Mouse (Mus musculus) spleen, adult 12 weeks (tissue): ENCODE results near the gene Agmat.

Experiments
- DNase-seq: peaks from one replicate; pipeline ENCODE4 v3.0.0; 2022; ENCODE audit warnings: low spot score

The Agmat gene

GRCm38 (mm10) chr4:141746578-141747346, at the start of gene Agmat:
Agmat (plus strand) TSS chr4:141746672.
- no peak for DNase-seq

GRCm38 (mm10) chr4:141704625-141705024, 41.8 kb upstream of the Agmat start:
- no peak for DNase-seq

GRCm38 (mm10) chr4:141705331-141705730, 41.1 kb upstream of the Agmat start:
- no peak for DNase-seq

- no peak for DNase-seq
These were observed 38.5 kb upstream of the Agmat start for GRCm38 (mm10) chr4:141708005-141708404.

- no peak for DNase-seq
These were observed 37.5 kb upstream of the Agmat start for GRCm38 (mm10) chr4:141708971-141709370.

GRCm38 (mm10) chr4:141711250-141711649, 35.2 kb upstream of the Agmat start:
- DNase-seq, result no peak

GRCm38 (mm10) chr4:141713598-141714142, 32.8 kb upstream of the Agmat start:
- no peak for DNase-seq

GRCm38 (mm10) chr4:141715027-141715426, 31.4 kb upstream of the Agmat start:
- DNase-seq, result no peak

GRCm38 (mm10) chr4:141717633-141718032, 28.8 kb upstream of the Agmat start:
- DNase-seq, result no peak

- no peak for DNase-seq
These were observed 27.2 kb upstream of the Agmat start for GRCm38 (mm10) chr4:141719304-141719703.

- DNase-seq, result no peak
These were observed 25.5 kb upstream of the Agmat start for GRCm38 (mm10) chr4:141720761-141721523.

GRCm38 (mm10) chr4:141721961-141722360, 24.5 kb upstream of the Agmat start:
- DNase-seq, result no peak

GRCm38 (mm10) chr4:141722731-141723672, 23.5 kb upstream of the Agmat start, which contains the start of gene Ddi2:
Ddi2 (minus strand) TSS chr4:141723419.
- peak; percentile 89 for DNase-seq

GRCm38 (mm10) chr4:141723673-141724068, 22.8 kb upstream of the Agmat start:
- DNase-seq, result no peak

- DNase-seq, result no peak
These were observed 21.9 kb upstream of the Agmat start for GRCm38 (mm10) chr4:141724594-141724993.

- DNase-seq, result no peak
These were observed 21.2 kb upstream of the Agmat start for GRCm38 (mm10) chr4:141725277-141725676.

- no peak for DNase-seq
These were observed 20.7 kb upstream of the Agmat start for GRCm38 (mm10) chr4:141725738-141726137.

GRCm38 (mm10) chr4:141729266-141729665, 17.2 kb upstream of the Agmat start:
- no peak for DNase-seq

- no peak for DNase-seq
These were observed 16.1 kb upstream of the Agmat start for GRCm38 (mm10) chr4:141730401-141730800.

GRCm38 (mm10) chr4:141731766-141732165, 14.7 kb upstream of the Agmat start:
- no peak for DNase-seq

GRCm38 (mm10) chr4:141734446-141735205, 11.8 kb upstream of the Agmat start:
- peak; percentile 79 for DNase-seq
